Mouse (Mus musculus) E14TG2a.4 (cell line): ENCODE measurements at regions not wholly inside any gene's neighbourhood (a gene's known extent, or its start where the extent isn't known, plus 50 kb on each side); places are given as distances from the start of the nearest gene placed in this dataset.

Experiments
- CTCF ChIP-seq: conservative IDR thresholded peaks from 2 replicates; pipeline ENCODE4 v1.5.1; 2014; ENCODE audit warnings: low read length
- NANOG ChIP-seq: IDR thresholded peaks from 2 replicates; pipeline ENCODE4 v1.6.1; 2014; ENCODE audit warnings: borderline replicate concordance, low read length, mixed read lengths
- POU5F1 ChIP-seq: IDR thresholded peaks from 2 replicates; pipeline ENCODE4 v1.6.1; 2014; ENCODE audit warnings: low read length, borderline replicate concordance

DNA sequence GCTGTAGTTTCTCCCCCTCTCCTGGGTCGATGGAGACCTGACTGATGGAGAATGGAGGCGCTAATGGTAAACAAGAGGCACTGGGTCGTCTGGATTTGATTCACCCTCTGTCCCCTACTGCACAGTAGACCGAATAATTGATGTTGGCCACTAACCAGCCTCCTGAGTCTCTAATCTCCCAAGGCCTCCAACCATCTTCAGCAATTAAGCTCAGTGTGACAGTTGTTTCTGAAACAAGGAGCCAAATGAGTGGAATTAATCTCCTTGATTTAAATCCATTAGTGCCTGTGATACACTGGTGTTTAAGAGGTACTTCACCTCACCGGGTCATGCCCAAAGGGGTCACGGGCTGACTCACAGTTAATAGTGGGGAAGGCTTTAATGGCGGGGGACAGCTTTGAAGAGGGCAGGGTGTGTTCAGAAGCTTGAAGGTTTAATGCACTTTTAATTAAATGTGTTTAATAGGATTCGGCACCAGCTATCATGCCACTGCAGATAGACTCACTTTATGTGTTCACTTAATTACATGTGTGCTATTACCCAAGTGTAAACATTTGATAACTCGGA is 161.8 kb upstream of the Msx2 start:
- TF ChIP-seq CTCF (no peak), POU5F1 (no peak), NANOG (no peak)
